ENCODE assay signal across 47 mouse cellular contexts in genomic region chr7:33401650-33402049, GRCm38 (mm10). TPM values are rescaled to one million over a fixed set of nuclear protein-coding genes. Genes with fewer than 3 reads are reported as not detected.
"Had no signal": no experiment of that assay in that cellular context is flagged by ENCODE, and none has a peak within 500 bp of the region (broad histone marks: within the 10 kb centered on the region; RNA-seq: fewer than 3 reads in every experiment).

No protein-coding gene starts in this region.

- H3K27me3 ChIP-seq: limb, embryonic 12.5 days; limb, embryonic 13.5 days; limb, embryonic 15.5 days; liver, embryonic 12.5 days; liver, embryonic 13.5 days; liver, embryonic 15.5 days; lung, embryonic 15.5 days; megakaryocyte, embryonic 14.5 days; midbrain, embryonic 12.5 days; midbrain, embryonic 13.5 days; midbrain, embryonic 15.5 days; neural tube, embryonic 12.5 days had no signal

- H3K9ac ChIP-seq: limb, embryonic 12.5 days; limb, embryonic 13.5 days; limb, embryonic 15.5 days; liver, embryonic 12.5 days; liver, embryonic 13.5 days; liver, embryonic 14.5 days; liver, embryonic 15.5 days; liver, postnatal 0 days; lung, embryonic 14.5 days; lung, embryonic 15.5 days; midbrain, embryonic 12.5 days; midbrain, embryonic 13.5 days; midbrain, embryonic 15.5 days; neural tube, embryonic 12.5 days had no signal

- H3K4me1 ChIP-seq: limb, embryonic 10.5 days; limb, embryonic 12.5 days; limb, embryonic 13.5 days; limb, embryonic 15.5 days; liver, embryonic 12.5 days; liver, embryonic 13.5 days; liver, embryonic 15.5 days; lung, embryonic 15.5 days; megakaryocyte, embryonic 14.5 days; midbrain, embryonic 10.5 days; midbrain, embryonic 12.5 days; midbrain, embryonic 13.5 days; midbrain, embryonic 15.5 days; neural tube, embryonic 12.5 days had no signal

- H3K36me3 ChIP-seq: limb, embryonic 10.5 days; limb, embryonic 12.5 days; limb, embryonic 13.5 days; limb, embryonic 15.5 days; liver, embryonic 12.5 days; liver, embryonic 13.5 days; liver, embryonic 15.5 days; lung, embryonic 15.5 days; midbrain, embryonic 10.5 days; midbrain, embryonic 12.5 days; midbrain, embryonic 13.5 days; midbrain, embryonic 15.5 days; neural tube, embryonic 12.5 days had no signal

- H3K27ac ChIP-seq: limb, embryonic 10.5 days; limb, embryonic 12.5 days; limb, embryonic 13.5 days; limb, embryonic 15.5 days; liver, embryonic 12.5 days; liver, embryonic 13.5 days; liver, embryonic 14.5 days; liver, embryonic 15.5 days; lung, embryonic 15.5 days; macrophage; midbrain, embryonic 10.5 days; midbrain, embryonic 12.5 days; midbrain, embryonic 13.5 days; midbrain, embryonic 15.5 days; neural tube, embryonic 12.5 days had no signal

- DNase-seq: left cerebral cortex, postnatal 4 days; liver; liver, embryonic 13.5 days; liver, postnatal 0 days; lung, adult 18-20 months; lung, adult 2 months; lung, embryonic 14.5 days; lung, postnatal 10 days; lung, postnatal 14 days; lung, postnatal 36 days; lung, postnatal 4 days; midbrain, embryonic 14.5 days had no signal

- H3K4me3 ChIP-seq: limb, embryonic 10.5 days; limb, embryonic 12.5 days; limb, embryonic 13.5 days; limb, embryonic 15.5 days; liver, embryonic 12.5 days; liver, embryonic 13.5 days; liver, embryonic 15.5 days; lung, embryonic 15.5 days; megakaryocyte, embryonic 14.5 days; midbrain, embryonic 10.5 days; midbrain, embryonic 12.5 days; midbrain, embryonic 13.5 days; midbrain, embryonic 15.5 days; myocyte; neural tube, embryonic 12.5 days had no signal

RNA-seq across cellular contexts. Expression of gene Scgb1b20, which starts 28.6 kb away (rescaled TPM):
- total RNA-seq: left cerebral cortex, postnatal 10 days; left cerebral cortex, postnatal 14 days; left cerebral cortex, postnatal 25 days; left cerebral cortex, postnatal 36 days; left cerebral cortex, postnatal 4 days; liver, adult 2 months; megakaryocyte progenitor cell, adult 5-6 weeks; megakaryocyte, adult 5-6 weeks; megakaryocyte-erythroid progenitor cell, adult 5-6 weeks; midbrain, postnatal 0 days; monocyte, adult 5-6 weeks had no signal
- polyA plus RNA-seq: limb, embryonic 10.5 days; limb, embryonic 11.5 days; limb, embryonic 12.5 days; limb, embryonic 13.5 days; limb, embryonic 14.5 days; limb, embryonic 15.5 days; liver, adult 2 months; liver, embryonic 11.5 days; liver, embryonic 12.5 days; liver, embryonic 13.5 days; liver, embryonic 14.5 days; liver, embryonic 15.5 days; liver, embryonic 16.5 days; liver, postnatal 0 days; lung, adult 2 months; lung, embryonic 14.5 days; lung, embryonic 15.5 days; lung, embryonic 16.5 days; lung, postnatal 0 days; macrophage; midbrain, embryonic 10.5 days; midbrain, embryonic 11.5 days; midbrain, embryonic 12.5 days; midbrain, embryonic 13.5 days; midbrain, embryonic 14.5 days; midbrain, embryonic 15.5 days; midbrain, embryonic 16.5 days; midbrain, postnatal 0 days; myocyte; neural tube, embryonic 11.5 days; neural tube, embryonic 12.5 days had no signal

RNA-seq across cellular contexts. Expression of gene Scgb2b20, which starts 35.5 kb away (rescaled TPM):
- total RNA-seq: left cerebral cortex, postnatal 10 days; left cerebral cortex, postnatal 14 days; left cerebral cortex, postnatal 25 days; left cerebral cortex, postnatal 36 days; left cerebral cortex, postnatal 4 days; liver, adult 2 months; megakaryocyte progenitor cell, adult 5-6 weeks; megakaryocyte, adult 5-6 weeks; megakaryocyte-erythroid progenitor cell, adult 5-6 weeks; midbrain, postnatal 0 days; monocyte, adult 5-6 weeks had no signal
- polyA plus RNA-seq: limb, embryonic 10.5 days; limb, embryonic 11.5 days; limb, embryonic 12.5 days; limb, embryonic 13.5 days; limb, embryonic 14.5 days; limb, embryonic 15.5 days; liver, adult 2 months; liver, embryonic 11.5 days; liver, embryonic 12.5 days; liver, embryonic 13.5 days; liver, embryonic 14.5 days; liver, embryonic 15.5 days; liver, embryonic 16.5 days; liver, postnatal 0 days; lung, adult 2 months; lung, embryonic 14.5 days; lung, embryonic 15.5 days; lung, embryonic 16.5 days; lung, postnatal 0 days; macrophage; midbrain, embryonic 10.5 days; midbrain, embryonic 11.5 days; midbrain, embryonic 12.5 days; midbrain, embryonic 13.5 days; midbrain, embryonic 14.5 days; midbrain, embryonic 15.5 days; midbrain, embryonic 16.5 days; midbrain, postnatal 0 days; myocyte; neural tube, embryonic 11.5 days; neural tube, embryonic 12.5 days had no signal
